Mouse (Mus musculus) thymus, postnatal 14 days (tissue): Measurements from ENCODE around the gene Psmd2.
"Not testable (repeated sequence)": the region's sequence is repeated elsewhere in the genome, so short reads cannot be mapped to it uniquely, and the experiment has no call there.

Experiments
- DNase-seq: peaks from one replicate; pipeline ENCODE4 v3.0.0; 2021

The Psmd2 gene

DNA sequence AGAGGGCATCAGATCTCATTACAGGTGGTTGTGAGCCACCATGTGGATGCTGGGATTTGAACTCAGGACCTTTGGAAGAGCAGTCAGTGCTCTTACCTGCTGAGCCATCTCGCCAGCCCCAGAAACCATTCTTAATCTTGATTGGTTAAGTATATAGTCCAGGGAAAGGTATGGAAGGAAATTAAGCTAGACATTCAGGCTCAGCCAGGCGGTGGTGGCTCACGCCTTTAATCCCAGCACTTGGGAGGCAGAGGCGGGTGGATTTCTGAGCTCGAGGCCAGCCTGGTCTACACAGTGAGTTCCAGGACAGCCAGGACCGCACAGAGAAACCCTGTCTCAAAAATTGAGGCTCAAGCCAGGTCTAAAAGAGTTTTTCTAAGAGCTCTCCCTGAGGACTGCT lies 16.6 kb downstream of the Psmd2 start, which contains the start of gene Eif4g1:
TSS of gene Eif4g1 (plus strand) at position 301 of the 400 bp plus-strand sequence.
- DNase-seq = not testable (repeated sequence)

- no peak for DNase-seq
Observed at GRCm38 (mm10) chr16:20670291-20670690, 18.8 kb downstream of the Psmd2 start.

GRCm38 (mm10) chr16:20671886-20672285 lies 20.4 kb downstream of the Psmd2 start:
- DNase-seq = peak; percentile 11

- DNase-seq = peak; percentile 96
Observed at GRCm38 (mm10) chr16:20672500-20672902, 21.0 kb downstream of the Psmd2 start.

DNA sequence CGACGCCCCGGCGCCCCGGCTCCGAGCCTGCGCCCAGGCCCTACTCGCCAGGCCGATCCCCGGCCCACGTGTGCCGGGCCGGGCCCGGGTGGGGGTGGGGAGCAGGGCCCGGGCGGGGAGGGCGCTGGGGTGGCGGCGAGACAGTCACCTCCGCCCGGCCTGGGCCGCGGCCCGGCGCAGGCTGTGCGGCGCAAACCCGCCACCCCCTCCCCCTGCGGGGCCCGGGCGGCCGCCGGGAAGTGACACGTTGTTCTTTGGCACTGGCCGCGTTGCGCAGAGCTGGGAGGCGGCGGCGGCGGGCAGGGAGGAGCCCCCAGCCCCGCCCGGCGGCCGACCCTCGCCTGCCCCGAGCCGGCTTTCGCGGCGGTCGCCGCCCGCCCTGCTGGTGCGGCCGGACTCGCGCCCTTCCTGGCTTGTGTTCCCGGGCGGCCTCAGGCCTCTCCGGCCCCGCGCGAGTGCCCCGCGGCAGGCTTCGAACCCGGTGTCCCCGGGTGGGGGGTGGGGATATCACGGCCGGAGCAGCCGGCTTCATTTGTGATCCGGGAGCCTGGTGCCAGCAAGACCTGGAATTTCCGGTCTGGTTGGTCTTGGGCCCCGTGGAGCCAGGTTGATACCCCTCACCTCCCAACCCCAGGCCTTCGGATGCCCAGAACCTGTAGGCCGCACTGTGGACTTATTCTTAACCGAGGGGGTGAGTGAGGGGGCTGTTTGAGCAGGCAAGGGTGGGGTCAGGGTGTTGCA lies 21.7 kb downstream of the Psmd2 start:
- DNase-seq = peak; percentile 76

DNA sequence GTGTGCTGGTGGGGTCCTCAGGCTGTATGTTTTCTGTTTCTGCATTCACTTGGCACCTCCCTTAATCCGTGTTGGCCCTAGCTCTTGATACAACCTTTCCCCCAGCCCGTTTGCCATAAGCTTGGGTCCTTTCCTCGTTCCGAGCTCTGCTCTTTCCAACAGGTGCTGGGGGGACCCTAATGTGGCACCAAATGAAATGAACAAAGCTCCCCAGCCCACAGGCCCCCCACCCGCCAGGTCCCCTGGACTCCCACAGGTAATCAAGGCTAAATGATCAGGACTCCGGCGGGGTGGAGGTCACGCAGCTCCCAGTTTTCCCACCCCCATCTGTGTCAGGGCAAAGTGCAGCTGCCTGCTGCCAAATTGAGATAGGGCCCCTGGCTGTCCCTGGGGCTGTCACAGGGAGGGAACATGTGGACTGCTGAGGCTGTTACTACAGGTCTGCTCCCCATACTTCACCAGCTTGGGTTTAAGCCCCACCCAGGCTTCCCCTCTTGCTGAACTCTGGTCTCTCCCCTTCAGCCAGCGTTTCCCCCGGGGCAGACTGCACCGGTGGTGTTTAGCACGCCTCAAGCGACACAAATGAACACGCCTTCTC lies 22.4 kb downstream of the Psmd2 start:
- peak; percentile 47 for DNase-seq

DNA sequence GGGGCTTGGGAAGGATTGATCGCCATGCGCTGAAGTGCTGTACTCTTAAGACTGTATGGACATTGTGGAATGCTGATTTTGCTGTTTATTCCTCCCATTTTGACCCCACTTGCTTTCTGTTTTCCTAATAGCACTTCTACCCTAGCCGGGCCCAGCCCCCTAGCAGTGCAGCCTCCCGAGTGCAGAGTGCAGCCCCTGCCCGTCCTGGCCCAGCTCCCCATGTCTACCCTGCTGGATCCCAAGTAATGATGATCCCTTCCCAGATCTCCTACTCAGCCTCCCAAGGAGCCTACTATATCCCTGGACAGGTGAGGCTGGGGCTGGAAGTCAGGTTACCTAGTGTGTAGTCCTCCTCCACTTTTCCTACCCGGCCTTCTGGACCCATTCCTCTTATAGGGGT lies 23.8 kb downstream of the Psmd2 start:
- no peak for DNase-seq

DNA sequence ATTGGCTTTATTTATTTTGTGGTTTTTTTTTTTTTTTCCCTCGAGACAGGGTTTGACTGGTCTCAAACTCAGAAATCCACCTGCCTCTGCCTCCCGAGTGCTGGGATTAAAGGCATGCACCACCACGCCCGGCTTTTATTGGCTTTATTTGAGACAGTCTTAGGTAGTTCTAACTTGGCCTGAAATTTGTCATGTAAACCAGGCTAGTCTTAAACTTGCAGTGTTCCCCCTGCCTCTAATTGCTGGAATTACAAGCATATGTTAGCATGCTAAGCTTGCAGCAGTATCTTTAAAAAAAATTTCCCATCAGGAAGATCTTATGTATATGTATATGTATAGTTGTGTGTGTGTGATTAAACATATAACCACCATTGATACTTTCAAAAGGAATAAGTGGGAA lies 25.2 kb downstream of the Psmd2 start:
- DNase-seq = no peak

DNA sequence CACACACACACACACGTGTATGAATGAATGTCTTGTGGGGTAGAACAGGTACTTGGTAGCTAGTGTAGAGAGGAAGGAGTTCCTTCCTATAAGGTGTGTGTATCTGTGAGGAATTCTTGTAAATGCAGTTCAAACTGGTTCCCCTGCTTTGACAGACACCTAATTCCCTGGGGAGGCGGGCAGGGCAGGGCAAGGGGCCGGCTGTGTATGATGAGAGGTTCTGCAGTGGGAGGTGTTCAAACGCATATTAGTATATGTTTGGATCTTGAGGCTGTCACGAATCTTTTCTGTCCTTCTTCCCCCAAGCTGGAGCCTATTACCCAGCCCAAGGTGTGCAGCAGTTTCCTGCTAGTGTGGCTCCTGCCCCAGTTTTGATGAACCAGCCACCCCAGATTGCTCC lies 25.9 kb downstream of the Psmd2 start:
- no peak for DNase-seq

DNA sequence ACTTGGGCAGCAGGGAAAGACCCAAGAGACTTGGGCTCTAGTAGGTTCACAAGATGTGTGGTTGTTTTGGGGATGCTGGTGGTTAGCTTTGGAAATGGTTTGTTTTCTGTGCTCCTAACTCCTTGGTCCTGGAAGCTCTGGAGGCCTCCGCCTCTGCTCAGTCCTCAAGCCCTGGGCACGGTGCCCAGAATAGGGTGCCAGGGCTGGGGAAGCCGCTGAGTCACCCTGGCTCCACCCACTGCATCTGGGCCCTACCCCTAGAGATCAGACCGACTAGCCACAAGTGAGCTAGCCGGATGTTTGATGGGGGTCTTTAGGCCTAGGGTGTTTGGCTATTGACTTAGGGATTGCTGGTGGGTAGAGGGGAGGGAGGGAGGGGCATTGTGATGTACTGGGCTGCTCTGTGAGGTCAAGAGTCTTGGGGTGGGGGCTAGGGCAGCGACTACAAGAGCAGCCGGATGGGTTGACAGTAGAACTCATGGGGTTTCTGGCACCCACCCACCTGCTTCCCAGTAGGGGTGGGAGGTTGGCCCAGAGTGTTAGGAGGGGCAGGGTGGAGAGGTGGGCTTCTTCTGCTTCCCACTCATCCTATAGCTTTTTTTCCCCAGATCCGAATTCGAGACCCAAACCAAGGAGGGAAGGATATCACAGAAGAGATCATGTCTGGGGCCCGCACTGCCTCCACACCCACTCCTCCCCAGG lies 26.7 kb downstream of the Psmd2 start:
- no peak for DNase-seq

DNA sequence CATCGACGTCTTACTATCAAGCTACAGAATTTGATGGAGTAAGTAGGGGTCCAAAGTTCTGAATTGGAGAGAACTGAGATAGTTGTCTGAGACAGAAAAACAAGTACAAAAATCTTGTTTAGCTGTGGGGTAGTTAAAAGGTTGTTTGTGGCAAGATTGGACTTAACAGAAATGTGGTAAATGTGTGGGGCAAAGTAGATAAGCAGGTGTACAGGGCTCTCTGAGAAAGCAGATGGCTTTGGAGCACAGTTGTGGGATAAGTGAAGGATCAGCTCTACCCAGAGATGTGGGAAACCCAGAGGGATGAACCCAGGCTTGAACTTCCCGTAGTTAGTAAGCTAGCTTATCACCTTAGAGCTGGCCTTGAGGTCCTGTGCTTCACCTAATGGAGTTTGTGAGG lies 39.3 kb downstream of the Psmd2 start:
- DNase-seq = no peak

DNA sequence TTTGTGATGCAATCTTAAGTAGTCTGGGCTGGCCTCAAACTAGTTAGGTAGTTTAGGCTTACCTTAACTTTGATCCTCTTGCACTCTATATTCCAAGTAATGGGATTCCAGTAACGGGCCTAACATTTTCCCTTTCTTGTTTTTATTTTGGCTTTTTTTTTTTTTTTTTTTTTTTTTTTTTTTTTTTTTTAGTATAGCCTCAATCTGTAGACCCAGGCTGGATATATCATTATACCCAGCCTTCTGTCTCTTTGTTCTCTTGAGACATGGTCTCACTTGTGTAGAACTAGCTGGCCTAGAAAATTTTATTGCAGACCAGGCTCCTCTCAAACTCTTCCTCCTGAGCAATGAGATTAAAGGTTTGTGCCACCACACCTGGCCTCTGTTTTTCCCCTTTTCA lies 40.2 kb downstream of the Psmd2 start:
- DNase-seq = no peak

DNA sequence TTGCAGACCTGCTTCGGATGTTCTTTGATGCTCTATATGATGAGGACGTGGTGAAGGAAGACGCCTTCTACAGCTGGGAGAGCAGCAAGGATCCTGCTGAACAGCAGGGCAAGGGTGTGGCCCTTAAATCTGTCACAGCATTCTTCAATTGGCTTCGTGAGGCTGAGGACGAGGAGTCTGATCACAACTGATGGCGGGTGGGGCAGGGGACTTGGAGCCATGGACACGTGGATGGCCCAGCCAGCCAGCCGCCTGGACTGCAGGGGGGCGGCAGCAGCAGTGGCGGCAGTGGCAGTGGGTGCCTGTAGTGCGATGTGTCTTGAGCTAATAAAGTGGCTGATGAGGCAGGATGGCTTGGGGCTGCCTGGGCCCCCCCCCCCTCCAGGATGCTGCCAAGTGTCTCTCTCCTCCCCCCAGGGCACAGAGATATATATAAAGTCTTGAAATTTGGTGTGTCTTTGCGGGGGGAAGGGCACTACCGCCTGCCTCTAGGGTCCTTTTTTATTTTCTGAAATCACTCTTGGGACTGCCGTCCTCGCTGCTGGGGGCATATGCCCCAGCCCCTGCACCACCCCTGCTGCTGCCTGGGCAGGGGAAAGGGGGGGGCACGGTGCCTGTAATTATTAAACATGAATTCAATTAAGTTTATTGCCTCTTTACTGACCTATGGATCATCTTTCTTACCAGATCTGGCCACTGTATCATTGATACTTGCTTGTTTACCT lies 41.0 kb downstream of the Psmd2 start:
- DNase-seq = no peak

GRCm38 (mm10) chr16:20693111-20693701 lies 41.8 kb downstream of the Psmd2 start, which contains the start of gene Fam131a:
Gene Fam131a, plus strand, starts transcription at chr16:20693241.
- peak; percentile 88 for DNase-seq

DNA sequence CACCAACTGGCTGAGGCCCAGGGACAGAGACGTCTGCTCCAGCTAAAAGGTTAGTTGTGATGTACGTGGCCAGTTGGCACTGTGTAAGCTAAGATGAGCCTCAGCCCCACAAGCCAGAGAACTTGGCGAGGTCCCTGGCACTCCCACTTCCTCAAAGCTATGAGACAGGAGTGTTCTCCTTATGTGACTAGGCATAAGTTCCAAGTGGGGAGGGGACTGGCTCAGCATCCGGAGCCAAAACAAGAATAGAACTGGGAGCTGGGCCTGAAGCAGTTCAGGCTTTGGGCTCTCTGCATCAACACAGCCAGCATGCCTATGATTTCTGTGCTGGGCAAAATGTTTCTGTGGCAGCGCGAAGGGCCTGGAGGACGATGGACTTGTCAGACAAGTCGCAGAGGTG lies 43.3 kb downstream of the Psmd2 start:
- DNase-seq = no peak

DNA sequence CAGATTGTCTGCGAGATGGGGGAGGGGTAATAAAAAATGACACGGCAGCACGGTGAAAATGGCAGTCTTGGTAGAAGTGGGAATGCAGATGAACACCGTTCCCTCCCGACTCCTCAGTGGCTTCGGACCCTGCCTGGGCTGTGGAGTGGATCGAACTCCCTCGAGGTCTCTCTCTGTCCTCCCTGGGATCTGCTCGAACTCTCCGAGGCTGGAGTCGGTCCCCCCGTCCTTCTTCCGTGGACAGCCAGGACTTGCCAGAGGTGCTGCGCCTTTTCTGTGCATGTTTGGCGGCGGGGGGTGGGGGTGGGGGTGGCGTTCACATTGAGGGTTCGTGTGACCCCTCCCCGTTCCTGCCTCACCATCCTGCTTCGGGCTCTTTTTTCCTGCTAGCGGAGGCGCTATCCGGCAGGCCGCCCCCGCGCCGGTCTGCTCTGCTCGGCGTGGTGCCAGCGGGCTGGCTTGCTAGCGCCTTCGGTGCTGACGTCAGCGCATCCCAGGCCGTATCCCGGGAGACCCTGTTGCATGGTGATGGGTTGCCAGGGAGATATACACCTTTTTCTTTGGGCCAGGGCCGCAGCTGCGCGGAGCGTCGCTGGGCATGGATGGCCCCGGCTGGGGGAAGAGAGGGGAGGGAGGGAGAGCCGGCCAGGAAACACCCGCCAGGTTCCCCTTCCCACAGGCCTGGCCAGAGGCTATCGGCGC lies 44.3 kb downstream of the Psmd2 start:
- no peak for DNase-seq

DNA sequence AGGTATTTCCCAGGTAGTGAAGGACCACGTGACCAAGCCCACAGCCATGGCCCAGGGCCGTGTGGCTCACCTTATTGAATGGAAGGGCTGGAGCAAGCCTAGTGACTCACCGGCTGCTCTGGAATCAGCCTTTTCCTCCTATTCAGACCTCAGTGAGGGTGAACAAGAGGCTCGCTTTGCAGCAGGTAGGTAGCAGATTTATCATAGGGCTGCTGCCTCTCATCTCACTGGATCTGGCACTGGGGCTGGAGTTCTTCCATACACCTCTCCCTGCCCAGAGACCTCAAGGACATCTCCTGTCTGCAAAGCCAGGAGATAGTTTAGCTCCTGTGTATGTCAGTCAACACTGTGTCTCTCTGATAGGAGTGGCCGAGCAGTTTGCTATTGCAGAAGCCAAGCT lies 47.8 kb downstream of the Psmd2 start:
- no peak for DNase-seq

DNA sequence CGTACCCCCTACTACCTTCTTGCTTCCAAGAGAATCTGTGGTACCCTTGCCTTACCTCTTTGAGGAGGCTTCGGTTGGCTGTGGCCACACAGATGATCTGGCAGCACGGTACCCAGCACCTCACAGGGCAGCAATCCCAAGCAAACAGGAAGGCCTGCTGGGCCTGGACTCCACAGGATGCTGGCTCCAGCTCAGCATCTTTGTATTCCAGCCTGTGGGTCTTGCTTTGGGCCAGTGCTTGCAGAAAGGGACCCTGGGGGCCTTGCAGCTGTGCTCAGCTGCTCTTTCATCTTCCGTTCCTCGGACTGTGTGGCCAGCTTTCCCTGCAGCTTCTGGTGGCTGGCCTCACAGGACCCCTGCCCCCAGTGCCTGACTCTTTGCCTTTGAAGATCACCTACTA lies 48.6 kb downstream of the Psmd2 start:
- DNase-seq = no peak

DNA sequence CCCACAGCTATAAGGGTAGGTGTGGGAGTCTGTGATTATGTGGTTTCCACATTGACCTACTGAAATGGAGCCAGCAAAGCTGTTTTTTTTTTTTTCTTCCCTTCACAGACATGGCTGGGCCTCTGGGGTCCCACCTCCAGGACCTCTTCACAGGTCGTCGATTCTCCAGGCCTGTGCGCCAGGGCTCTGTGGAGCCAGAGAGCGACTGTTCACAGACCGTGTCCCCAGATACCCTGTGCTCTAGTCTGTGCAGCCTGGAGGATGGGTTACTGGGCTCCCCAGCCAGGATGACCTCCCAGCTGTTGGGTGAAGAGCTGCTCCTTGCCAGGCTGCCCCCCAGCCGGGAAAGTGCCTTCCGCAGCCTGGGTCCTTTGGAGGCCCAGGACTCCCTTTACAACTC lies 49.9 kb downstream of the Psmd2 start:
- no peak for DNase-seq

DNA sequence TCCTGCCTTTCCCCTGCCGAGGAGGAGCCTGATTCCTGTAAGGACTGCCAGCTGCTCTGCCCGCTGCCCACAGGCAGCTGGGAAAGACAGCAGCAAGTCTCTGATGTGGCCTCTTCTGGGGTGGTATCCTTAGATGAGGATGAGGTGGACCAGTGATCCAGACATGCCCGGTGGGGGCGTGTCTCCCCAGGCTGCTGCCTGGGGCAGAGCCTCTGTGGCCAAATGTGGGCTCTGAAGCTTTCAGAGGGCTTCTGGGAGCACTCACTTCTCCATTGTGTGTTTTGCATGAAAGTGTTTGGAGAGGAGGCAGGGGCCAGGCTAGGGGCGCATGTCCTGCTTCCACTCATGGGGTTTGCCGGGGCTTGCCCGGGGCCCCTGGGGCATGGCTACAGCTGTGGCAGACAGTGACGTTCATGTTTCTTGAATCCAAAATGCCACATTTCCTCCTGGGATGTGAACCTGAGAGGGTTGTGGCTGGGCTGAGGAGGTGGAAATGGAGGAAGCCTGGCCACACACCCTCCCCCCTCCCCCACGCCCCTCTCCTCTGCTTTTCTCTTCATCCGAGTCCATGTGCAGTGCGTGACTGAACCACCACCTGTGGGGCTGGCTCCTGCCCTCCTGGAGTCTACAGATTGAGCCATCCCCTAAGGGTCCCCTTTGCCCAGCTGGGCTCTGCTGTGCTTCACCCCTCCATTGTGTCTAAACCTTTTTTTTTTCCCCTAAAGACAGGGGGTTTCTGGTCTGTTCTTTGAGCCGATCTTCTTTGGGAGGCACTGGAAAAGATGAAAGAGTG lies 50.5 kb downstream of the Psmd2 start:
- DNase-seq = no peak

DNA sequence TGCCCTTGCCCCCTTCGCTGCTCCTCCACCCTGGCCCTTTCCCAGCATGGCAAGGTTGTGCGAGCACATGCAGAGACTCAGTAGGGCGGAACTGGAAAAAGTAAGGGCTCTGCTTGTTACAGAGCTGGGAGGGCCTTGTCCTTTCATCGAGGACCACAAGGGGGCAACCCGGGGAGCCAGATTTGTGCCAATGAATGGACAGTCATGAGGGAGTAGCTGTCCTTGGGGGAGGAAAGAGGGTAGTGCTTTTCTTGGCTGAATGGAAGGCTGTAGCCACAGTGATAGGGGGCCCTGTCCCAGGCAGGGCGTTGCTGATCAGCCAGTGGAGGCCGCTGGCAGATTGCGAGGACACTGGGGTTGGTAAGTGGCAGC lies 51.1 kb downstream of the Psmd2 start:
- peak; percentile 60 for DNase-seq

DNA sequence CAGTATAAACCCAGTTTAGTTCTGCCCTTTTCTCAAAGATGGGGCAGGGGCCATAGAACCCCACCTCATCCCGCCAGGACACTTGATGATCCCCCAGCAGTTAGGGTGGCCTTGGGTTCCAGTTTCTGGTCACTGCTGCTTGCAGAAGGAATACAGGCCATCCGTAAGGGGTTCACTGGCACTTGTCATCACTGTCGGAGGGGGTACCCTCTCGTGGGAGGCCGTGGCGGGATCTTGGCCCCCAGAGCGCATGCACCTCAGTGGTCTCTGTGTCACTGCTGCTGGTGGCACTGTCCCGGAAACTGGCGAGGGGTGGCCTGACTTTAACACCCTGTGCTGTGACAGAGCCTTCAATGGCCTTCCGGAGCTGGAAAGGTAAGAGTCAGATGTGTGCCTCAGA lies 51.6 kb downstream of the Psmd2 start:
- no peak for DNase-seq
